ENCODE assay signal across 15 mouse cellular contexts in the genomic region with DNA sequence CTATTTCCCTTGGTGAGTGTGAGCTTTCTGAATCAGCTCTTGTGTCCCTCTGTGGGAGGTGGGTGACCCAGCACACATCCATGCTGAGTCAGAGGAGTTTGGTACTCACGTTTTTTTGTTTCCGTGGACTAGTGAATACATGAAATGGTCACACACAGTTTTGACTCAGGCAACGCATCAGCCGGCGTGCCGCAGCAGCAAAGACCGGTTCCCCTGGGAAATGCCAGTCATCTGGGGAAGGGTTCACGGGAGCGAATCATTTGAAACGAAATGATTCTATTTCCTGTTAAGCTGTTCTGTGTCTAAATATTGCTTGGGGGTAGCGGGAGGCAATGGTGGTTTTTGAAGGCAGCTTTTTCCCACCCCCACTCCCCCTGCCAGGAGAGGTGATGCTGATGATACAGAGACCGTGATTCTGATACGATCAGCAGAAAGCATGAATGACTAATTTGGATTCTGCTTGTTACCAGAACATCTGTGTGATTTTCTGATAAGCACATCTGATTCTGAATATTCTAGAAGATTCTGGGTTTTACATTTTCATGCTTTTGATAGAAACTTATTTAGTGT.
A peak's percentile ranks its signal among the peaks of the same experiment; 100 is the strongest.
DNase-seq lines count a peak whose midpoint lies in the region; ATAC-seq and TF ChIP-seq lines count a peak whose summit lies in the region.
"Had no signal": no experiment of that assay in that cellular context is flagged by ENCODE, and none has a peak within 500 bp of the region (broad histone marks: within the 10 kb centered on the region; RNA-seq: fewer than 3 reads in every experiment).

No protein-coding gene starts in this region.

- no peak overlapping the region for H3K9ac ChIP-seq in midbrain, embryonic 14.5 days (replicated peaks; ENCODE audit: low read length)
- H3K9ac ChIP-seq in midbrain, embryonic 11.5 days (ENCODE audit: low read length): no peak overlapping the region
- H3K9ac ChIP-seq: embryonic facial prominence, embryonic 13.5 days had no signal

- DNase-seq in frontal cortex, postnatal 14 days (ENCODE audit: low spot score in 2 of 2): no peak
- peak; percentile 18 for DNase-seq in midbrain, embryonic 14.5 days
- no peak for DNase-seq in midbrain, embryonic 11.5 days (ENCODE audit: low spot score, missing footprints)
- DNase-seq in MN1 (ENCODE audit: low spot score): peak; percentile 9
- DNase-seq in layer of hippocampus, adult 9-11 months: peak; percentile 19
- no peak for DNase-seq in kidney, postnatal 14 days
- DNase-seq in thymus, adult 2 months: no peak
- DNase-seq: cerebellum, postnatal 36 days; kidney, adult 9 months; thymus, postnatal 4 days had no signal

- no peak for TF ChIP-seq CTCF in thymus, adult 2 months (IDR thresholded peaks at IDR 0.05; ENCODE audit: borderline replicate concordance, control insufficient read depth, extremely low read depth, insufficient read depth, low read length, poor library complexity)

- no peaks in the 10 kb centered on the region for H3K27me3 ChIP-seq in midbrain, embryonic 14.5 days (ENCODE audit: control insufficient read depth, insufficient read depth, low read length)
- H3K27me3 ChIP-seq in midbrain, embryonic 11.5 days (ENCODE audit: control insufficient read depth, insufficient read depth, low read length): no peaks in the 10 kb centered on the region
- H3K27me3 ChIP-seq in thymus, adult 2 months (ENCODE audit: control insufficient read depth, insufficient read depth, low read length): no peaks in the 10 kb centered on the region
- H3K27me3 ChIP-seq: embryonic facial prominence, embryonic 13.5 days; Patski had no signal

- peak; percentile 65 for ATAC-seq in frontal cortex, adult (ENCODE audit: low TSS enrichment)
- ATAC-seq in midbrain, embryonic 14.5 days (ENCODE audit: low FRiP score, low TSS enrichment): no peak
- no peak for ATAC-seq in midbrain, embryonic 11.5 days (ENCODE audit: low FRiP score)
- ATAC-seq: Patski had no signal

- peak overlapping the region; percentile 11; the same call in 1 of the 2 replicates for H3K4me2 ChIP-seq in midbrain, embryonic 14.5 days (ENCODE audit: low read length)
- H3K4me2 ChIP-seq in midbrain, embryonic 11.5 days: no peak overlapping the region
- H3K4me2 ChIP-seq: embryonic facial prominence, embryonic 13.5 days; liver, embryonic 11.5 days had no signal

- no peaks in the 10 kb centered on the region for H3K36me3 ChIP-seq in midbrain, embryonic 14.5 days (ENCODE audit: control insufficient read depth, insufficient read depth, low read length)
- no peaks in the 10 kb centered on the region for H3K36me3 ChIP-seq in midbrain, embryonic 11.5 days (ENCODE audit: control insufficient read depth, insufficient read depth, low read length)
- H3K36me3 ChIP-seq in thymus, adult 2 months (ENCODE audit: control insufficient read depth, insufficient read depth, low read length): no peaks in the 10 kb centered on the region
- H3K36me3 ChIP-seq: embryonic facial prominence, embryonic 13.5 days; heart, embryonic 10.5 days had no signal

- 87% methylated on average over 13 of the region's 13 CpGs for WGBS in midbrain, embryonic 14.5 days
- 89% methylated on average over 13 of the region's 13 CpGs for WGBS in midbrain, embryonic 11.5 days
- WGBS in thymus, adult 2 months: 95% methylated on average over 13 of the region's 13 CpGs

- H3K9me3 ChIP-seq in midbrain, embryonic 14.5 days (ENCODE audit: control insufficient read depth, low read length): no peaks in the 10 kb centered on the region
- H3K9me3 ChIP-seq in midbrain, embryonic 11.5 days (ENCODE audit: control insufficient read depth, low read length): no peaks in the 10 kb centered on the region
- H3K9me3 ChIP-seq: embryonic facial prominence, embryonic 13.5 days; heart, embryonic 10.5 days had no signal

- no peak for TF ChIP-seq POLR2A in thymus, adult 2 months (IDR thresholded peaks at IDR 0.05; ENCODE audit: control insufficient read depth, extremely low read depth, insufficient read depth, low read length, poor library complexity)

- H3K27ac ChIP-seq in midbrain, embryonic 14.5 days (replicated peaks; ENCODE audit: low read depth, low read length): no peak overlapping the region
- no peak overlapping the region for H3K27ac ChIP-seq in midbrain, embryonic 11.5 days (ENCODE audit: low read depth, low read length)
- H3K27ac ChIP-seq in thymus, adult 2 months (ENCODE audit: control insufficient read depth, insufficient read depth, low read length): no peak overlapping the region
- H3K27ac ChIP-seq: embryonic facial prominence, embryonic 13.5 days; heart, embryonic 10.5 days had no signal

- H3K4me1 ChIP-seq in midbrain, embryonic 14.5 days (ENCODE audit: control insufficient read depth, insufficient read depth, low read length): no peaks in the 10 kb centered on the region
- no peaks in the 10 kb centered on the region for H3K4me1 ChIP-seq in midbrain, embryonic 11.5 days (ENCODE audit: control insufficient read depth, insufficient read depth, low read length)
- H3K4me1 ChIP-seq in thymus, adult 2 months (replicated peaks; ENCODE audit: control insufficient read depth, insufficient read depth, low read length): no peaks in the 10 kb centered on the region
- H3K4me1 ChIP-seq: embryonic facial prominence, embryonic 13.5 days; heart, embryonic 10.5 days had no signal

- H3K4me3 ChIP-seq in midbrain, embryonic 14.5 days (replicated peaks; ENCODE audit: low read depth, low read length): no peak overlapping the region
- H3K4me3 ChIP-seq in midbrain, embryonic 11.5 days (ENCODE audit: low read depth, low read length): no peak overlapping the region
- H3K4me3 ChIP-seq in thymus, adult 2 months (ENCODE audit: control insufficient read depth, insufficient read depth, low read length): no peak overlapping the region
- H3K4me3 ChIP-seq: embryonic facial prominence, embryonic 13.5 days; heart, embryonic 10.5 days had no signal

Comparison
In these comparisons a context has a peak if more than half of its experiments do, and no peak if none do; other contexts are left out.
1. DNase-seq: peak in midbrain, embryonic 14.5 days (single experiment), MN1 (single experiment) and layer of hippocampus, adult 9-11 months (single experiment); none in frontal cortex, postnatal 14 days (0 of 2), midbrain, embryonic 11.5 days (single experiment), kidney, postnatal 14 days (single experiment) and thymus, adult 2 months (single experiment).